ENCODE assay signal across 11 mouse cellular contexts in the genomic region with DNA sequence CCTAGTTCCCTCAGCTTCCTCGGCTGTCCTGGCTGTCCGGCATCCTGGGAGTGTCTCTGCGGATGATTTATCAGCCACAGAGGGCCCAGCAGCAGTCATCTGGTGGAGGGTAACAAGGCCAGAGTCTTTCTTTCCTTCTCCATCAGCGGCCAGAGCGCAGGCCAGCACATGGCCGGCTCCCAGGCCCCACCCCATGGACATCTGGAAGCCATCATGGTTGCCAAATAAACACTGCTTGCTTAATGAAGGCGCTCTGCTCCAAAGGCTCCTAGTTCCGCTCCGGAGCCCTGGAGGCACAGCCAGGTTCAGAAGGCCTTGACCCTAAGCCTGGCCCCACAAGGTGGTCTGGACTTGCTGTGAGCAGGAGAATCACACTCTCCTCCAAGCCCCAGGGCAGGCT. TPM values are rescaled to one million over a fixed set of nuclear protein-coding genes. Genes with fewer than 3 reads are reported as not detected.
DNase-seq lines count a peak whose midpoint lies in the region; ATAC-seq and TF ChIP-seq lines count a peak whose summit lies in the region.
"Had no signal": no experiment of that assay in that cellular context is flagged by ENCODE, and none has a peak within 500 bp of the region (broad histone marks: within the 10 kb centered on the region; RNA-seq: fewer than 3 reads in every experiment).

No protein-coding gene starts in this region.

- no peaks in the 10 kb centered on the region for H3K27me3 ChIP-seq in neural tube, embryonic 15.5 days (replicated peaks)
- H3K27me3 ChIP-seq in limb, embryonic 14.5 days (ENCODE audit: control insufficient read depth, insufficient read depth, low read length): no peaks in the 10 kb centered on the region
- no peaks in the 10 kb centered on the region for H3K27me3 ChIP-seq in midbrain, embryonic 11.5 days (ENCODE audit: control insufficient read depth, insufficient read depth, low read length)

- no peak for TF ChIP-seq POLR2A in limb, embryonic 14.5 days (IDR thresholded peaks at IDR 0.05; ENCODE audit: borderline replicate concordance, extremely low read depth, insufficient read depth, insufficient read length)

- no peak overlapping the region for H3K4me3 ChIP-seq in neural tube, embryonic 15.5 days (replicated peaks)
- H3K4me3 ChIP-seq in limb, embryonic 14.5 days (replicated peaks; ENCODE audit: low read length): no peak overlapping the region
- H3K4me3 ChIP-seq in midbrain, embryonic 11.5 days (ENCODE audit: low read depth, low read length): no peak overlapping the region

- intact Hi-C loops in heart, postnatal 14 days (cut with DNase I): no loop called here

- H3K4me2 ChIP-seq in neural tube, embryonic 15.5 days: no peak overlapping the region
- H3K4me2 ChIP-seq in limb, embryonic 14.5 days (replicated peaks; ENCODE audit: low read depth, low read length, severe bottlenecking): no peak overlapping the region
- no peak overlapping the region for H3K4me2 ChIP-seq in midbrain, embryonic 11.5 days

- peaks cover 7% of the 10 kb centered on the region; the same call in 1 of the 2 replicates for H3K4me1 ChIP-seq in neural tube, embryonic 15.5 days
- H3K4me1 ChIP-seq in limb, embryonic 14.5 days (ENCODE audit: control insufficient read depth, insufficient read depth, low read length): peaks cover 4% of the 10 kb centered on the region; the same call in 1 of the 2 replicates
- no peaks in the 10 kb centered on the region for H3K4me1 ChIP-seq in midbrain, embryonic 11.5 days (ENCODE audit: control insufficient read depth, insufficient read depth, low read length)

- ATAC-seq in neural tube, embryonic 15.5 days (ENCODE audit: low FRiP score): no peak
- ATAC-seq in limb, embryonic 14.5 days (ENCODE audit: low FRiP score, low read depth): no peak
- ATAC-seq in midbrain, embryonic 11.5 days (ENCODE audit: low FRiP score): no peak

- H3K36me3 ChIP-seq in neural tube, embryonic 15.5 days: no peaks in the 10 kb centered on the region
- H3K36me3 ChIP-seq in limb, embryonic 14.5 days (ENCODE audit: control insufficient read depth, insufficient read depth, low read length): no peaks in the 10 kb centered on the region
- H3K36me3 ChIP-seq in midbrain, embryonic 11.5 days (ENCODE audit: control insufficient read depth, insufficient read depth, low read length): no peaks in the 10 kb centered on the region

- H3K9me3 ChIP-seq in neural tube, embryonic 15.5 days (replicated peaks): no peaks in the 10 kb centered on the region
- no peaks in the 10 kb centered on the region for H3K9me3 ChIP-seq in limb, embryonic 14.5 days (ENCODE audit: control insufficient read depth, low read length)
- H3K9me3 ChIP-seq in midbrain, embryonic 11.5 days (ENCODE audit: control insufficient read depth, low read length): no peaks in the 10 kb centered on the region

- H3K9ac ChIP-seq in neural tube, embryonic 15.5 days (replicated peaks): no peak overlapping the region
- H3K9ac ChIP-seq in limb, embryonic 14.5 days (ENCODE audit: low read depth, low read length, severe bottlenecking): no peak overlapping the region
- no peak overlapping the region for H3K9ac ChIP-seq in midbrain, embryonic 11.5 days (ENCODE audit: low read length)

- WGBS in neural tube, embryonic 15.5 days: 83% methylated on average over 9 of the region's 9 CpGs
- 13% methylated on average over 9 of the region's 9 CpGs for WGBS in limb, embryonic 14.5 days
- WGBS in midbrain, embryonic 11.5 days: 82% methylated on average over 9 of the region's 9 CpGs

- no peak overlapping the region for H3K27ac ChIP-seq in neural tube, embryonic 15.5 days (replicated peaks)
- no peak overlapping the region for H3K27ac ChIP-seq in limb, embryonic 14.5 days (replicated peaks; ENCODE audit: low read depth, low read length)
- no peak overlapping the region for H3K27ac ChIP-seq in midbrain, embryonic 11.5 days (ENCODE audit: low read depth, low read length)
- H3K27ac ChIP-seq: macrophage had no signal

- peak; percentile 77 for DNase-seq in neural tube, embryonic 10.5 days (ENCODE audit: extremely low spot score, low spot score)
- DNase-seq in heart, postnatal 14 days: peak; percentile 78 to 80
- DNase-seq in limb, embryonic 14.5 days (ENCODE audit: low spot score): peak; percentile 45
- peak; percentile 77 for DNase-seq in yolk sac, embryonic 10.5 days (ENCODE audit: low spot score)
- DNase-seq in liver: no peak
- no peak for DNase-seq in thymus, postnatal 10 days (ENCODE audit: low spot score in 2 of 2)
- DNase-seq in midbrain, embryonic 11.5 days (ENCODE audit: low spot score, missing footprints): no peak

RNA-seq across cellular contexts. Expression of a gene that starts 25.6 kb away (rescaled TPM):
- 0.44 and 0.51 TPM in 2 replicates for polyA plus RNA-seq in neural tube, embryonic 15.5 days (2015; fragmentation: Nextera tagmentation; extraction: Ambion mirVana)
- 10 to 100 TPM; 30.5 to 31.5 TPM for total RNA-seq in heart, postnatal 14 days (2021)
- 0.56 and 0.70 TPM in 2 replicates for polyA plus RNA-seq in limb, embryonic 14.5 days (2012; rRNA removed)
- 0.12 and 0.23 TPM in 2 replicates for polyA plus RNA-seq in limb, embryonic 14.5 days (2014; fragmentation: Nextera tagmentation; extraction: Ambion mirVana)
- polyA plus RNA-seq in midbrain, embryonic 11.5 days (2014; fragmentation: Nextera tagmentation; extraction: Ambion mirVana): 0.10 TPM in 1 of 2 replicates, not detected in the other
- total RNA-seq: common myeloid progenitor, adult 5-6 weeks; MEL had no signal
- polyA plus RNA-seq: macrophage had no signal

Comparison
In these comparisons a context has a peak if more than half of its experiments do, and no peak if none do; other contexts are left out.
1. DNase-seq: peak in neural tube, embryonic 10.5 days (single experiment), heart, postnatal 14 days (2 of 2), limb, embryonic 14.5 days (single experiment) and yolk sac, embryonic 10.5 days (single experiment); none in liver (single experiment), thymus, postnatal 10 days (0 of 2) and midbrain, embryonic 11.5 days (single experiment).